Comparison of ENCODE assay signal across 8 mouse cellular contexts in genomic region chr5:86191356-86191755, GRCm38 (mm10). TPM values are rescaled to one million over a fixed set of nuclear protein-coding genes. Genes with fewer than 3 reads are reported as not detected.
DNase-seq lines count a peak whose midpoint lies in the region; ATAC-seq lines count a peak whose summit lies in the region.

No protein-coding gene starts in this region.

- intact Hi-C loops in left cerebral cortex, postnatal 25 days (cut with DNase I) = loop anchor here (1.0 to 10.0 kb wide), 4 partner anchors 219 to 953 kb away; partner anchors contain the start of genes Tmprss11b and Ugt2b5

- peak; percentile 68; the same call in 1 of the 2 replicates for ATAC-seq in erythroblast, adult 5-6 weeks (replicated peaks; ENCODE audit: low FRiP score, poor library complexity, severe bottlenecking)
- ATAC-seq in megakaryocyte-erythroid progenitor cell, adult 5-6 weeks (replicated peaks; ENCODE audit: low FRiP score, low TSS enrichment, poor library complexity, severe bottlenecking) = peak; percentile 86

- DNase-seq in adrenal gland, postnatal 10 days = peak; percentile 10
- DNase-seq in adrenal gland, adult 18-20 months (ENCODE audit: low spot score in 2 of 2) = no peak
- DNase-seq in left cerebral cortex, postnatal 25 days (ENCODE audit: low spot score in 2 of 2) = peak; percentile 18 to 57
- no peak for DNase-seq in left cerebral cortex, adult 18-20 months (ENCODE audit: low spot score in 2 of 2)
- DNase-seq in thymus, postnatal 4 days = no peak
- DNase-seq in thymus, adult 18-20 months = no peak

RNA-seq across cellular contexts. Expression of gene Gnrhr, which starts 6.3 kb away (rescaled TPM):
- total RNA-seq in adrenal gland, postnatal 10 days (2021) = under 1 TPM; 0.12 to 0.30 TPM
- total RNA-seq in adrenal gland, adult 18-20 months (2021) = under 1 TPM; 0.61 to 0.66 TPM
- total RNA-seq in left cerebral cortex, postnatal 25 days (2021) = not detected
- not detected for total RNA-seq in left cerebral cortex, adult 18-20 months (2021)
- not detected in 2 replicates for total RNA-seq in erythroblast, adult 5-6 weeks (2015; ENCODE audit: low replicate concordance)
- not detected in 2 replicates for total RNA-seq in erythroblast, adult 5-6 weeks (2017; ENCODE audit: low replicate concordance)
- not detected in 2 replicates for total RNA-seq in megakaryocyte-erythroid progenitor cell, adult 5-6 weeks (2014; fragmentation: Nextera tagmentation)
- total RNA-seq in megakaryocyte-erythroid progenitor cell, adult 5-6 weeks (2017) = not detected in 2 replicates

RNA-seq across cellular contexts. Expression of gene Uba6, which starts 18.8 kb away (rescaled TPM):
- total RNA-seq in adrenal gland, postnatal 10 days (2021) = 10 to 100 TPM; 12.0 to 13.1 TPM
- total RNA-seq in adrenal gland, adult 18-20 months (2021) = 10 to 100 TPM; 19.4 to 22.0 TPM
- 10 to 100 TPM; 23.5 to 24.7 TPM for total RNA-seq in left cerebral cortex, postnatal 25 days (2021)
- total RNA-seq in left cerebral cortex, adult 18-20 months (2021) = 10 to 100 TPM; 25.1 to 26.1 TPM
- total RNA-seq in erythroblast, adult 5-6 weeks (2015; ENCODE audit: low replicate concordance) = 5.6 and 7.3 TPM in 2 replicates
- 6.7 and 7.1 TPM in 2 replicates for total RNA-seq in erythroblast, adult 5-6 weeks (2017; ENCODE audit: low replicate concordance)
- 19.0 and 23.8 TPM in 2 replicates for total RNA-seq in megakaryocyte-erythroid progenitor cell, adult 5-6 weeks (2014; fragmentation: Nextera tagmentation)
- total RNA-seq in megakaryocyte-erythroid progenitor cell, adult 5-6 weeks (2017) = 23.8 and 27.8 TPM in 2 replicates

Comparison
In these comparisons a context has a peak if more than half of its experiments do, and no peak if none do; other contexts are left out.
1. DNase-seq: peak in adrenal gland, postnatal 10 days (single experiment) and left cerebral cortex, postnatal 25 days (2 of 2); none in adrenal gland, adult 18-20 months (0 of 2), left cerebral cortex, adult 18-20 months (0 of 2), thymus, postnatal 4 days (single experiment) and thymus, adult 18-20 months (0 of 2).